Mouse (Mus musculus) stomach, embryonic 16.5 days (tissue): ENCODE measurements around the gene Cdk20. TPM values are rescaled to one million over a fixed set of nuclear protein-coding genes. Genes with fewer than 3 reads are reported as not detected.

Experiments
- ATAC-seq: fragments of 200-750 bp; cut with Nextera tagmentation; 2 replicates; pipeline ENCODE4 v1.8.0; 2017; ENCODE audit warnings: moderate number of reproducible peaks, moderate TSS enrichment; ENCODE audit not compliant: insufficient read depth, low FRiP score
- H3K27ac ChIP-seq: fragments of 300-500 bp; sonication (generic); 2 replicates; pipeline ENCODE4 v1.5.1; 2014; ENCODE audit warnings: low read length
- H3K27me3 ChIP-seq: fragments of 300-500 bp; sonication (generic); 2 replicates; pipeline ENCODE4 v1.6.1; 2014; ENCODE audit warnings: low read length, control low read depth, mixed read lengths; ENCODE audit not compliant: control insufficient read depth, insufficient read depth
- H3K36me3 ChIP-seq: fragments of 300-500 bp; sonication (generic); 2 replicates; pipeline ENCODE4 v1.6.1; 2014; ENCODE audit warnings: low read length; ENCODE audit not compliant: control insufficient read depth, insufficient read depth
- H3K4me1 ChIP-seq: fragments of 300-500 bp; sonication (generic); 2 replicates; pipeline ENCODE4 v1.6.1; 2014; ENCODE audit warnings: low read length, control low read depth, mixed read lengths; ENCODE audit not compliant: control insufficient read depth, insufficient read depth
- H3K4me2 ChIP-seq: fragments of 300-500 bp; sonication (generic); 2 replicates; pipeline ENCODE4 v1.6.1; 2014; ENCODE audit warnings: low read depth, low read length, mixed read lengths
- H3K4me3 ChIP-seq: fragments of 300-500 bp; sonication (generic); replicated peaks from 2 replicates; pipeline ENCODE4 v1.5.1; 2014; ENCODE audit warnings: mild to moderate bottlenecking, low read length
- H3K9ac ChIP-seq: fragments of 300-500 bp; sonication (generic); 2 replicates; pipeline ENCODE4 v1.6.1; 2014; ENCODE audit warnings: low read length
- H3K9me3 ChIP-seq: fragments of 300-500 bp; sonication (generic); replicated peaks from 2 replicates; pipeline ENCODE4 v1.6.1; 2016; ENCODE audit warnings: low read length, control low read depth; ENCODE audit not compliant: control insufficient read depth
- WGBS: fragments of 180-500 bp; shearing (Covaris S2); extraction: QIAGEN DNeasy Blood & Tissue Kit; methylation state at CpG from one replicate; pipeline ENCODE4 v1.1.7; 2014; 5-methylcytosine and 5-hydroxymethylcytosine counted together
- polyA plus RNA-seq: library from polyadenylated mRNA; unstranded; fragments of >200 nt; fragmentation: Nextera tagmentation; extraction: Ambion mirVana; gene quantifications from 2 replicates; pipeline ENCODE4 v1.2.1, GENCODE M21; 2015

Cdk20 gene
- polyA plus RNA-seq, 1 experiment from 2014 or later, result 10.1 TPM

DNA sequence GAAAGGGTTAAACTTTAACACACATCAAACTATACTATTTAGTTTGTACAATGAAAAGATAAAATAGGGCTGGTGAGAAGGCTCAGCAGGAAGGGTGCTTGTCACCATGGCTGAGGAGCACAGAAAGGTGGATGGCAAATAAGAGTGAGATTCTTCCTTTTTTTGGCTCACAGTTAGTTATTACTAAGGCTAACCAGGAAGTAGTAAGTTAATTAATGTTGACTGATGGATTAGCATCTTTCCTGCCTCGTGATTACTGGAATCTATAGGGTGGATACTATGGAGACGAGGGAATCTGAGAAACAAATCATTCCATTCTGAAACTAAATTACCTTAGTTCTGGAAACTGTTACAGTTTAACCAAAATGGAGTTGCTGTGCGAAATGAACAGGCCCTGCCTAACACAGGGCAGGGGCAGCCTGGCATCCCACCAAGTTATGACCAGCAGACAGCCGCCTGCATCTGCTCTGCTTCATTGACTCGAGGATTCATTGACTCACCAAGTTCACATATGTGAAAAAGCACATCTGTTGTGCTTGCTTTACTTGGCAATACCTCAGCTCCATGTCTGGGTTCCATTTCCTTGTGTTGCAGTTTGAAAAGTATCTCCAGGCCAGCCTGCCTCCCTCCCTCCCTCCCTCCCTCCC is 15.0 kb upstream of the Cdk20 start:
- peak; percentile 78 for ATAC-seq

DNA sequence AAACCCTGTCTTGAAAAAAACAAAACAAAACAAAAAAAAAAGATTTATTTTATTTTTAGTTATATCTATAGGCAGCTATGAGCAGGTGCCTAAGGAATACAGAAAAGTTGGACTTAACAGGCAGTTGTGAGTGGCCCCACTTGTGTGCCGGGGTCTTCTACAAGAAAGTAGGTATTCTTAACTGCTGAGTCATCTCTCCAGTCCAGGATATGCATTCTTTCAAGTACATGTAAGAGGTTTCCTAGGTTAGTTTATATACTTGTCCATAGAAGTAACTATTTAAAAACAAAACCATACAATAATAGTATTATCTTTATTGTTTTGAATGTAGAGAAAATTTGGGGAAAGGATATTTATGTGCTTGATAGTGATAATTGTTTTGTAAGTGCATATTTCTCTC is 11.3 kb upstream of the Cdk20 start:
- no peaks in the 10 kb centered on the region for H3K36me3 ChIP-seq
- no peak overlapping the region for H3K4me2 ChIP-seq
- peaks cover 9% of the 10 kb centered on the region for H3K4me1 ChIP-seq
- H3K27me3 ChIP-seq, result no peaks in the 10 kb centered on the region
- H3K9me3 ChIP-seq, result no peaks in the 10 kb centered on the region
- WGBS, result 44% methylated on average over 1 of the region's 1 CpGs
- no peak overlapping the region for H3K4me3 ChIP-seq
- ATAC-seq, result no peak
- H3K9ac ChIP-seq, result no peak overlapping the region
- no peak overlapping the region for H3K27ac ChIP-seq

More for the DNA sequence above, 15.0 kb upstream of the Cdk20 start:
- Histone ChIP-seq H3K9me3 (no peaks in the 10 kb centered on the region), H3K4me1 (peaks cover 9% of the 10 kb centered on the region), H3K4me2 (no peak overlapping the region), H3K27ac (peak overlapping the region; percentile 39), H3K36me3 (no peaks in the 10 kb centered on the region), H3K4me3 (no peak overlapping the region), H3K27me3 (no peaks in the 10 kb centered on the region), H3K9ac (no peak overlapping the region)
- 18% methylated on average over 5 of the region's 5 CpGs for WGBS

DNA sequence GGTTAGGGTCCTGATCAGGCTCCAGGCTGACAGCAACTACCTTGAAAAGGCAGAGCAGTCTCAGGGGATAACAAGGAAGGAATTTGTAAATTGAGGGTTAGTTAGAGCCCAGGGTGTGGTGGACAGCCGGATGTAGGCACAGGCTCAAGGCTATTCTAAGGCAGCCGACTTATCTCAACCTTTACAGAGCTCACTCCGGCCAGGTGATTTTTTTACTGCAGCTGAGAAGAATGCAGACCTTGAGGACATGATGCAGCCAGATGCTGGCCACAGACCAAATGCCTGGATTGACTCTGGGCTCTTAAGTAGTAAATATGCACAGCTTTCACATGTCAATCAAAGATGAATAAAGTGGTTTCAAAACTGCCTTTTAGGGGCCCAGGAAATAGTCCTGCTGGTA is 10.7 kb upstream of the Cdk20 start:
- Histone ChIP-seq H3K9me3 (no peaks in the 10 kb centered on the region), H3K36me3 (no peaks in the 10 kb centered on the region), H3K4me2 (no peak overlapping the region), H3K27ac (no peak overlapping the region; the same call in 1 of the 2 replicates), H3K27me3 (no peaks in the 10 kb centered on the region), H3K9ac (no peak overlapping the region), H3K4me1 (peaks cover 9% of the 10 kb centered on the region), H3K4me3 (no peak overlapping the region)
- ATAC-seq, result no peak
- 37% methylated on average over 3 of the region's 3 CpGs for WGBS

DNA sequence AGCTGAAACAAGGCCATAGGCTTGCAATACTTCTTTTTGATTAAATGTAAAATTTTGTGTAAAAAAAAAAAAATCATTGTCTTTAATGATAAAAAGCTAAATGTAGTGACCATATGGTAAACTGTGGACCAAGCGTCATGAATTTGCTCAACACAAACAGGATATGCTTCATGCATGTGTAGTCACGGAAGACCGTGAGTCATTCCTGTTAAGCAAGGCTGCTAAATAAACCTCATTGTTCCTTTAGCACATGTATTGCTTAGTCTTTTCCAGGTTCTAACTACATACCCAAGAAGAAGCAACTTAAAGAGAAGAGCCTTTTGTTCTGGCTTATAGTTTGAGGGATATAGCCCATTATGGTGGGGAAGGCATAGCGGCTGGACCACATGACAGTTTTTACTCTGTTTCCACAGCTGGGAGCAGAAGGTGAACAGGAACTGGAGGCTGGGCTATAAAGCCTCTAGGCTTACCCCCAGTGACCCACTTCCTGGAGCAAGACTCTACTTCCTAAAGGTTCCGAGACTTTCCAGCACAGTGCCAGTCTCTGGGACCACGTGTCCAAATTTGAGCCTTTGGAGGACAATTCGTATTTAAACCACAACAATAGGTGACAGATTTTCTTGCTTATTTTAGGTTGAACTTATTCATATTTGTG is 10.0 kb upstream of the Cdk20 start:
- Histone ChIP-seq H3K27me3 (no peaks in the 10 kb centered on the region), H3K4me1 (peaks cover 5% of the 10 kb centered on the region; the same call in 1 of the 2 replicates), H3K9ac (no peak overlapping the region), H3K4me3 (no peak overlapping the region), H3K9me3 (no peaks in the 10 kb centered on the region), H3K36me3 (no peaks in the 10 kb centered on the region), H3K27ac (peak overlapping the region; percentile 60; the same call in 1 of the 2 replicates), H3K4me2 (no peak overlapping the region)
- 0 out of 2 replicates have a peak, but pooled peaks have one; percentile 38 for ATAC-seq
- WGBS, result 67% methylated on average over 7 of the region's 7 CpGs

DNA sequence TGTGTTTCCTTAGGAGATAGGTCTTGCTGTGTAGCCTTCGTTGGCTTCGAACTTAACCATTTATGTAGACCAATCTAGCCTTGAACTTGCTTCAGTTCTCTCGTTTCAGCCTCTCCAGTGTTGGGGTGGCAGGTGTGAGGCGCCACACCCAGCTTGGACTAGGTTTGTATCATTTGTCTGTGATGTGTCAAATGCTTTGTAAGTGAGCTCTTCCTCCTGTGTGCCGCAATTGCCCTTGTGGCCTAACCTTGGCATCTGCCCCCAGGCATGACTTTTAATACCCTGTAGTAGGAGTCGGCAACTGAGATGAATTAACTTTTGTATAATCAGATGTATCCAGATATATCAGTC is 9.5 kb upstream of the Cdk20 start:
- Histone ChIP-seq H3K27me3 (no peaks in the 10 kb centered on the region), H3K4me2 (no peak overlapping the region), H3K27ac (no peak overlapping the region), H3K9me3 (no peaks in the 10 kb centered on the region), H3K36me3 (no peaks in the 10 kb centered on the region), H3K4me1 (peaks cover 5% of the 10 kb centered on the region; the same call in 1 of the 2 replicates), H3K9ac (no peak overlapping the region), H3K4me3 (no peak overlapping the region)
- WGBS, result 82% methylated on average over 6 of the region's 6 CpGs
- ATAC-seq, result no peak

DNA sequence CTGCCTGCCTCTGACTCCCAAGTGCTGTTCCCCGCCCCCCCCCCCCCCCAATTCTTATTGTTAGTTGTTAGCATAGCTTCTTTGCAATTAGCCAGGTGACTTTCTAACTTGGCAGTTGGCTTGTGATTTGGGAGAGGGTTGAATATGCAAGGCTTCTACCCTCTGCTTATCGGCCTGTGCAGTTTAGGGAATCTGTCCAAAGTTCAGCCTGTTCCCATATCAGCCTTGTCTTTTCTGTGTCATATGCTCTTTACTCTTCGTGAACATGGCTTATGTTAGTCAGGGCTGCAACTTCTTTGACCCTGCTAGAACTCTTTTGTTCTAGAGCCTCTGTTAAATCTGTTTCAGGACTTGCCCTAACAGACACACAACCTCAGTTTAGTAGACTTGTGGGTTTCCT is 7.8 kb upstream of the Cdk20 start:
- H3K9me3 ChIP-seq, result no peaks in the 10 kb centered on the region
- H3K36me3 ChIP-seq, result no peaks in the 10 kb centered on the region
- H3K4me3 ChIP-seq, result no peak overlapping the region
- no peak overlapping the region for H3K27ac ChIP-seq
- no peaks in the 10 kb centered on the region for H3K27me3 ChIP-seq
- ATAC-seq, result no peak
- peaks cover 5% of the 10 kb centered on the region; the same call in 1 of the 2 replicates for H3K4me1 ChIP-seq
- 66% methylated on average over 3 of the region's 3 CpGs for WGBS
- no peak overlapping the region for H3K4me2 ChIP-seq
- H3K9ac ChIP-seq, result no peak overlapping the region

DNA sequence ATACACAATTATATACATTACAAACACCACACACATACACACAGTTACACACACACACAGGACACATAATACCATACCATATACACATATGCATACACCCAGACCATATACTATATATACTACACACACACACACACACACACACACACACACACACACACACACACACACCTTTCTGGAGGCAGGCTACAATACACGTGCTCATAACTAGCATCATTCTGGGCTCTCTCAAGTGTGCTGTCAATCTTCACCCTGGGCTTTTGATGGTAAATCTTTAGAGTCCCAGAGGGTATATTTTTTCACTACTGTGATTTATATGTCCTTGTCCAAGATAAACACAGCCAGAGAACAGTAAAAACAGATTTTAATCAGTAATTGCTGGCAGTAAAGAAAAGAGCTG is 6.8 kb upstream of the Cdk20 start:
- Histone ChIP-seq H3K9ac (no peak overlapping the region), H3K4me2 (no peak overlapping the region), H3K4me1 (peaks cover 5% of the 10 kb centered on the region; the same call in 1 of the 2 replicates), H3K27me3 (no peaks in the 10 kb centered on the region), H3K36me3 (no peaks in the 10 kb centered on the region), H3K9me3 (no peaks in the 10 kb centered on the region), H3K27ac (no peak overlapping the region), H3K4me3 (no peak overlapping the region)
- ATAC-seq, result no peak
- 52% methylated on average over 1 of the region's 1 CpGs for WGBS

DNA sequence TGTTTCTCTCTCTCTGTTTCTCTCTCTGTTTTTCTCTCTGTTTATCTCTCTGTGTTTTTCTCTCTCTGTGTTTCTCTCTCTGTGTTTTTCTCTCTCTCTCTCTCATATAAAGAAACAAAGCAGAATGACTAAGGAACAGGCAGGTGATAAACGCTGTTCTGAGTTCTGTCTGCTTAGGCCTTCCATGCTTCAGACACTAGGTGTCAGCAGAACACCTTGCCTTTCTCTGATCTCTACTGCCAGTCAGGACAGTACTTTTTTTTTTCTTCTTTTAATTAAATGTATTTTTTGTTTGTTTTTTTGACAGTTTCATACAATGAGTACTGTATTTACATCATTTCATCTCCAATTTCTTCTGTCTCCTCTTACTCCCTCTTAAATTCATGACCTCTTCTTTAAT is 2.8 kb upstream of the Cdk20 start:
- no peak for ATAC-seq
- Histone ChIP-seq H3K4me3 (no peak overlapping the region), H3K4me1 (peaks cover 4% of the 10 kb centered on the region), H3K9me3 (no peaks in the 10 kb centered on the region), H3K4me2 (no peak overlapping the region), H3K27me3 (no peaks in the 10 kb centered on the region), H3K9ac (no peak overlapping the region), H3K36me3 (no peaks in the 10 kb centered on the region), H3K27ac (no peak overlapping the region)
- 4% methylated on average over 1 of the region's 1 CpGs for WGBS

DNA sequence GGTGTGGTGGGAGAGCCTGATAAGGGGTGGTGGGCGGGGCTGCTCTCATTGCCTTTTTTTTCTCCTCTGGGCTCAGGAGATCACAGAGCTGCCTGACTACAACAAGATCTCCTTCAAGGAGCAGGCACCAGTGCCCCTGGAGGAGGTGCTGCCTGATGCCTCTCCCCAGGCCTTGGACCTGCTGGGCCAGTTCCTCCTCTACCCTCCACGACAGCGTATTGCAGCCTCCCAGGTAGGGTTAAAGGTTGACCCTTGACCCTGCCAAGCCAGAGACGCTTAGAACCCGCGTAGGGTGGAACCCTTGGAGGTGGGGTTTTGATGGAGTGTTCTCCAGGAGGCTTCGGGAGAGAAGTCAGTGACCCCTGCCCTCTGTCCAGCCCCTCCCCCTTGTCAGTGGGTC is 5.7 kb downstream of the Cdk20 start:
- ATAC-seq, result no peak

More for the DNA sequence above, 5.7 kb downstream of the Cdk20 start:
- no peak overlapping the region for H3K4me3 ChIP-seq
- H3K4me2 ChIP-seq, result no peak overlapping the region
- no peaks in the 10 kb centered on the region for H3K9me3 ChIP-seq
- no peak overlapping the region for H3K9ac ChIP-seq
- H3K4me1 ChIP-seq, result no peaks in the 10 kb centered on the region; the same call in 1 of the 2 replicates
- H3K27me3 ChIP-seq, result no peaks in the 10 kb centered on the region
- 62% methylated on average over 7 of the region's 7 CpGs for WGBS
- no peaks in the 10 kb centered on the region for H3K36me3 ChIP-seq
- H3K27ac ChIP-seq, result no peak overlapping the region
